Mouse (Mus musculus) spleen, postnatal 0 days (tissue): Measurements from ENCODE around the gene Trim6. TPM values are rescaled to one million over a fixed set of nuclear protein-coding genes. Genes with fewer than 3 reads are reported as not detected.

Source experiments
- polyA plus RNA-seq: library from polyadenylated mRNA; unstranded; fragments of >200 nt; fragmentation: Nextera tagmentation; extraction: Ambion mirVana; gene quantifications from 2 replicates; pipeline ENCODE4 v1.2.1, GENCODE M21; 2015

Trim6 gene
- polyA plus RNA-seq = 0.65 and 1.2 TPM in 2 replicates

DNA sequence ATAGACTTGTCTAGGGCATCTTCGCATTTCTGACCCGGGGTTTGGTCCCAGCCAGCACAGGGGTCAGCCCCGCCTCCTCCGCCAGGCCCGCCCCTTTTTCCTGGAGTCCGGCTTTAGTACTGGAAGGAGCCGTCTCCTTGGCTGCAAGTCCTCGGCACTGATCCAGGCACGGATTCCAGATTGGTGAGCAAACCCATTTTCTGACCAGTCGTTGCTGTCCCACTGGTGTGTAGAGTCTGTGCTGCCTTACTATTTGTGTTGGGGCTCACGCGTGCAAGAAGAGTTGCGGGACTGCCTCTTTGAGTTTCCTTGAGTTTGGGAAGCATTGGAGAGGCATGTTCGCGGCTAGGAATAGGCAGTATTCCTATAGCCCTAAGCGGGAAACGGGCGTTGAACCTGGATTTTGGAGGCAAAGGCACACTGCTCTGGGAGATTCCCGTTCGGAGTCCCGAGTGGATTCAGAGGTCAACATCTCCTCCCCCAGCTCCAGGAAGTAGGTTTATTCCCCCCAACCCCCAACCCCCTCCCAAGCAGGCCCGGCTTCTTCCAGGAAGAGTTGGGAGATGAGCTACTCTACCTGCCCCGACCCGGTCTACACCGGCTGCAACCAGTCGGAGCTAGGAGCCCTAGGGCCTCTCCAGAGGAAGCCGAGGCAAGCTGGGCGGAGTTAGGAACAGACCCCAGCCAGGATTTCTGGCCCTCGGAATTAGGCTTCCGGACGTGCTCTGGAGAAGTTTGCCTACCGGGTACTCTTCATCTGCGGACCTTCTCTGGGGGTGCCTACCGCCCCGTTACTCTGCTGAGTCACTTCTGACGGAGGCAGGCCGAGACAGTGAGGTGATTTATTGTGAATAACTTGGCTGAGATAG is at the start of gene Trim6:
Gene Trim6 (plus strand): TSS at position 93 of the 869 bp plus-strand sequence.

DNA sequence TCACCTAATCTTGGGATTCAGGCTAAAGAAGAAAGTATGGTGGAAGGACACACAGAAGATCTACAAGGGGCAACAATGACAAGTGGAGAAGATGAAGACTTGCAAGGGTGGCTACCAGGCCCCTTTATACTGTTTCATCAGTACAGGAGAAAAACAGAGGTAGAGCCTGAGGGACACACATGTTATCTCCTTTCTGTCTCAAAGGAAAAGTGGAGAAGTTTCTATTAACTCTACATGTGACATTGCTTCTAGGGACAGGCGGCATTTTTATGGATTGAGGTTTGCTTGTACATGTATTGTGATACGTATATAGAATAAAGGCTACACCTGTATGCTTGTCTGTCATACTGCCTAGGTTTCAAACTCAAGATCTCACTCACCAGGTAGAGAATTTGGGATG is 35.3 kb upstream of the Trim6 start, which contains the start of gene Olfr648:
Gene Olfr648 (minus strand): TSS at position 101 of the 400 bp plus-strand sequence.

DNA sequence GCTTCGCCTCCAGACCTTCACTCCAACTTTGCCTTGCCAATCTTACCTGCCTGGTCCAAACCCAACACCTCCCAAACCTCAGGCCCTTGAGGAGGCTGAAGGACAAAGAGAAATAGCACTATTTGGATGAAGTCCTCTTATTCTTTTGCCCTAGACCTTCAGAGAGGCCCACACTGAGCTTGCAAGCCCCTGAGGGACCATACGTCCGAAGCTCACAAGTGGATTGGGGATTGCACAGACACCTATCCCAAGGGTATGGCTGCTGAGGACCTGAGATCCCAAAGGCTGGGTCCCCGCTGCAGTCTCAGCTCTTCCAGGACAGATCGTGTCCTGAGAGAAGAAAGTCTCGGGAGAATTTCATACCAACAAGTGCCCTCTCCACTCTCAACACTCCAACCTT is 22.7 kb upstream of the Trim6 start, which contains the start of gene Olfr649:
Gene Olfr649 (minus strand): TSS at position 101 of the 400 bp plus-strand sequence.

DNA sequence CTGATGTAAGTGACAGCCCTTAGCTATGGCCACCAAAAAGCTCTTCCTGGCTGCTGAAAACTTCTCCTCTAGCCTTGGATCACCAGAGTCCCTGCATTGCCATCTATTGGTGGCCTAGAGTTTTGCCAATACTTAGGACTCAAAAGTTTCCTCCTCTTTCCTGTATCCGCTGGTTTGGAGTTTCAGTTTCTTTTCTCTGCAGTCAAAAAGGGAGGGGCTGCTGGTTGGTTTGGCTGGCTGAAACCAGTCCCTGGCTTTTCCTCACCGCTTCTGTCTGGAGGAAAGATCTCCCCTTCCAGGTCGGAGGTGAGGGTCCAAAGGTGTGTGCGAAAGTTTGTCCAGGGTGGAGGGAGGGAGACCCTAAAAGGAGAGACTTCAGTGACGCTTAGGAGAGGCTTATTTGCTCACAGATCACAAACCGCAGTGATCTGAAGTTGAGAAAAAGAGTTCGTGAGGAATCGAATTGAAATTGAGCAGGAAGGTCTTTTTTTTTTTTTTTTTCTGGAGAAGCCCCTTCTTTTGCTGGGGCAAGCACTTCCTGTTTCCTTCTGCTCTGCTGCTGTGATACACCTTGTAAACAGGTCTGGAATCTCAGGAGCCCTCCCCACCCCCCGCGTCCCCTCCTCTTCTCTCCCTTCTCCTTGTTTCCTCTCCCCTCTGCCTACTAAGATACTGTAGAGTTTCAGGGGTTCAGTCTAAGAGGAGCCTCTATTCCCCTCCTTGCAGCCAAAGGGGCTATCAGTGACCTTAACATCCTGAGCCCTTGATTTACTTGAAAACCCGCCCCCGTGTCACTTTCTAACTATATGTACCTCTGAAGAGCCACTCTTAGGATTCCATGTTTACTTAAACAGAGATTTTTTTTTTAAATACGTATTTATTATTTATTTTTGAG is 25.9 kb downstream of the Trim6 start, which contains the start of gene Trim34a:
Gene Trim34a (plus strand): TSS at position 171 of the 895 bp plus-strand sequence.

Other genes with a start within 250 kb of the Trim6 start
- gene Olfr635, start 247.6 kb upstream of the Trim6 start, polyA plus RNA-seq = not detected in 2 replicates
- not detected in 2 replicates for gene Olfr638, start 220.0 kb upstream of the Trim6 start, polyA plus RNA-seq
- not detected in 2 replicates for gene Olfr639, start 201.5 kb upstream of the Trim6 start, polyA plus RNA-seq
- not detected in 2 replicates for gene Olfr640, start 193.2 kb upstream of the Trim6 start, polyA plus RNA-seq
- not detected in 2 replicates for gene Olfr641, start 183.3 kb upstream of the Trim6 start, polyA plus RNA-seq
- not detected in 2 replicates for gene Olfr642, start 166.1 kb upstream of the Trim6 start, polyA plus RNA-seq
- gene 4930516K23Rik, start 157.3 kb upstream of the Trim6 start, polyA plus RNA-seq = not detected in 2 replicates
- gene Olfr644, start 146.9 kb upstream of the Trim6 start, polyA plus RNA-seq = not detected in 2 replicates
- gene Olfr645, start 133.3 kb upstream of the Trim6 start, polyA plus RNA-seq = not detected in 2 replicates
- gene Olfr646, start 113.9 kb upstream of the Trim6 start, polyA plus RNA-seq = not detected in 2 replicates
- not detected in 2 replicates for gene Ubqln5, start 89.0 kb upstream of the Trim6 start, polyA plus RNA-seq
- not detected in 2 replicates for gene Olfr643, start 81.4 kb upstream of the Trim6 start, polyA plus RNA-seq
- not detected in 2 replicates for gene Ubqln3, start 75.5 kb upstream of the Trim6 start, polyA plus RNA-seq
- gene Ubqlnl, start 68.2 kb upstream of the Trim6 start, polyA plus RNA-seq = not detected in 2 replicates
- gene Olfm5, start 54.0 kb upstream of the Trim6 start, polyA plus RNA-seq = 0.07 TPM in 1 of 2 replicates, not detected in the other
- 0.08 and 0.15 TPM in 2 replicates for gene Olfr648, start 35.4 kb upstream of the Trim6 start, polyA plus RNA-seq
- gene Olfr649, start 22.8 kb upstream of the Trim6 start, polyA plus RNA-seq = not detected in 2 replicates
- gene Trim34a, start 25.7 kb downstream of the Trim6 start, polyA plus RNA-seq = 5.6 and 7.4 TPM in 2 replicates
- 2.3 and 2.9 TPM in 2 replicates for gene Trim5, start 69.3 kb downstream of the Trim6 start, polyA plus RNA-seq
- 13.9 and 19.1 TPM in 2 replicates for gene Trim12a, start 96.7 kb downstream of the Trim6 start, polyA plus RNA-seq
- 0.13 TPM in 1 of 2 replicates, not detected in the other for gene Trim34b, start 110.7 kb downstream of the Trim6 start, polyA plus RNA-seq
- gene Trim12c, start 134.6 kb downstream of the Trim6 start, polyA plus RNA-seq = 5.1 and 7.7 TPM in 2 replicates
- gene Trim30b, start 151.1 kb downstream of the Trim6 start, polyA plus RNA-seq = 6.6 and 7.3 TPM in 2 replicates
- gene Trim30c, start 182.0 kb downstream of the Trim6 start, polyA plus RNA-seq = 0.32 and 0.52 TPM in 2 replicates
- 9.0 and 12.5 TPM in 2 replicates for gene Trim30a, start 246.4 kb downstream of the Trim6 start, polyA plus RNA-seq